Comparison of ENCODE assay signal across 18 mouse cellular contexts in genomic region chr2:181727659-181728262, GRCm38 (mm10). TPM values are rescaled to one million over a fixed set of nuclear protein-coding genes. Genes with fewer than 3 reads are reported as not detected.
DNase-seq lines count a peak whose midpoint lies in the region; ATAC-seq lines count a peak whose summit lies in the region.
"Had no signal": no experiment of that assay in that cellular context is flagged by ENCODE, and none has a peak within 500 bp of the region (broad histone marks: within the 10 kb centered on the region; RNA-seq: fewer than 3 reads in every experiment).

No protein-coding gene starts in this region.

- no peaks in the 10 kb centered on the region for H3K36me3 ChIP-seq in limb, embryonic 13.5 days
- no peaks in the 10 kb centered on the region for H3K36me3 ChIP-seq in limb, embryonic 10.5 days
- no peaks in the 10 kb centered on the region for H3K36me3 ChIP-seq in forebrain, embryonic 12.5 days (replicated peaks)
- peaks cover 51% of the 10 kb centered on the region for H3K36me3 ChIP-seq in hindbrain, embryonic 13.5 days
- H3K36me3 ChIP-seq in midbrain, embryonic 15.5 days (replicated peaks), result no peaks in the 10 kb centered on the region; the same call in 1 of the 2 replicates
- H3K36me3 ChIP-seq: G1E; kidney, embryonic 15.5 days; limb, embryonic 12.5 days had no signal

- H3K9me3 ChIP-seq in limb, embryonic 13.5 days, result no peaks in the 10 kb centered on the region
- H3K9me3 ChIP-seq in limb, embryonic 10.5 days (replicated peaks), result no peaks in the 10 kb centered on the region
- H3K9me3 ChIP-seq in forebrain, embryonic 12.5 days, result no peaks in the 10 kb centered on the region
- no peaks in the 10 kb centered on the region for H3K9me3 ChIP-seq in hindbrain, embryonic 13.5 days
- no peaks in the 10 kb centered on the region for H3K9me3 ChIP-seq in midbrain, embryonic 15.5 days
- H3K9me3 ChIP-seq: G1E; kidney, embryonic 15.5 days; limb, embryonic 12.5 days had no signal

- peaks cover 7% of the 10 kb centered on the region for H3K4me1 ChIP-seq in limb, embryonic 13.5 days
- H3K4me1 ChIP-seq in limb, embryonic 10.5 days, result 0 out of 2 replicates have a peak, but pooled peaks cover 2% of the 10 kb centered on the region
- H3K4me1 ChIP-seq in forebrain, embryonic 12.5 days, result peaks cover 12% of the 10 kb centered on the region
- H3K4me1 ChIP-seq in hindbrain, embryonic 13.5 days (replicated peaks), result peaks cover 13% of the 10 kb centered on the region
- no peaks in the 10 kb centered on the region; the same call in 1 of the 2 replicates for H3K4me1 ChIP-seq in midbrain, embryonic 15.5 days
- H3K4me1 ChIP-seq: kidney, embryonic 15.5 days had no signal

- no peak overlapping the region for H3K4me2 ChIP-seq in limb, embryonic 13.5 days (replicated peaks)
- H3K4me2 ChIP-seq in forebrain, embryonic 12.5 days, result no peak overlapping the region
- H3K4me2 ChIP-seq in hindbrain, embryonic 13.5 days, result no peak overlapping the region
- no peak overlapping the region for H3K4me2 ChIP-seq in midbrain, embryonic 15.5 days
- H3K4me2 ChIP-seq: kidney, embryonic 15.5 days; limb, embryonic 12.5 days had no signal

- 42% methylated on average over 9 of the region's 9 CpGs for whole genome bisulfite sequencing in limb, embryonic 13.5 days
- WGBS in limb, embryonic 10.5 days, result 61% methylated on average over 9 of the region's 9 CpGs
- 38% methylated on average over 9 of the region's 9 CpGs for WGBS in forebrain, embryonic 12.5 days
- 44% methylated on average over 9 of the region's 9 CpGs for WGBS in hindbrain, embryonic 13.5 days
- 29% methylated on average over 9 of the region's 9 CpGs for WGBS in midbrain, embryonic 15.5 days

- H3K27me3 ChIP-seq in limb, embryonic 13.5 days, result no peaks in the 10 kb centered on the region
- no peaks in the 10 kb centered on the region for H3K27me3 ChIP-seq in limb, embryonic 10.5 days (ENCODE audit: low read depth, poor library complexity, severe bottlenecking)
- H3K27me3 ChIP-seq in forebrain, embryonic 12.5 days, result no peaks in the 10 kb centered on the region
- H3K27me3 ChIP-seq in hindbrain, embryonic 13.5 days, result no peaks in the 10 kb centered on the region
- no peaks in the 10 kb centered on the region for H3K27me3 ChIP-seq in midbrain, embryonic 15.5 days (replicated peaks)
- H3K27me3 ChIP-seq: kidney, embryonic 15.5 days; limb, embryonic 12.5 days had no signal

- DNase-seq in limb, embryonic 10.5 days (ENCODE audit: low spot score), result no peak
- no peak for DNase-seq in lung, postnatal 36 days
- DNase-seq in gastrocnemius, postnatal 25 days, result no peak
- DNase-seq: adrenal gland, postnatal 25 days; cerebellum, adult 9-11 months; heart, adult 2 months; lung, postnatal 14 days; right cerebral cortex, postnatal 25 days had no signal

- no peak overlapping the region for H3K4me3 ChIP-seq in limb, embryonic 13.5 days
- H3K4me3 ChIP-seq in limb, embryonic 10.5 days, result no peak overlapping the region
- no peak overlapping the region for H3K4me3 ChIP-seq in forebrain, embryonic 12.5 days (replicated peaks)
- no peak overlapping the region for H3K4me3 ChIP-seq in hindbrain, embryonic 13.5 days
- H3K4me3 ChIP-seq in midbrain, embryonic 15.5 days, result no peak overlapping the region
- H3K4me3 ChIP-seq: heart, adult 2 months; kidney, embryonic 15.5 days; limb, embryonic 12.5 days had no signal

- H3K9ac ChIP-seq in limb, embryonic 13.5 days, result no peak overlapping the region
- H3K9ac ChIP-seq in forebrain, embryonic 12.5 days, result no peak overlapping the region
- H3K9ac ChIP-seq in hindbrain, embryonic 13.5 days, result no peak overlapping the region
- H3K9ac ChIP-seq in midbrain, embryonic 15.5 days, result no peak overlapping the region
- H3K9ac ChIP-seq: kidney, embryonic 15.5 days; limb, embryonic 12.5 days had no signal

- peak; percentile 80 for ATAC-seq in limb, embryonic 13.5 days (ENCODE audit: low FRiP score, low read depth)
- peak; percentile 57; the same call in 1 of the 2 replicates for ATAC-seq in forebrain, embryonic 12.5 days (ENCODE audit: low FRiP score)
- ATAC-seq in hindbrain, embryonic 13.5 days (ENCODE audit: low FRiP score), result peak; percentile 52; the same call in 1 of the 2 replicates
- ATAC-seq in midbrain, embryonic 15.5 days (replicated peaks), result peak; percentile 52; the same call in 1 of the 2 replicates

- no peak overlapping the region for H3K27ac ChIP-seq in limb, embryonic 13.5 days
- H3K27ac ChIP-seq in limb, embryonic 10.5 days, result no peak overlapping the region
- H3K27ac ChIP-seq in forebrain, embryonic 12.5 days, result peak overlapping the region; percentile 59; the same call in 1 of the 2 replicates
- no peak overlapping the region for H3K27ac ChIP-seq in hindbrain, embryonic 13.5 days
- H3K27ac ChIP-seq in midbrain, embryonic 15.5 days, result 0 out of 2 replicates have a peak overlapping the region, but pooled peaks have one; percentile 8
- H3K27ac ChIP-seq: heart, adult 2 months; kidney, embryonic 15.5 days; limb, embryonic 12.5 days had no signal

RNA-seq across cellular contexts. Expression of gene Oprl1, which starts 12.9 kb away (rescaled TPM):
- polyA plus RNA-seq in limb, embryonic 13.5 days (2015; fragmentation: Nextera tagmentation; extraction: Ambion mirVana), result 1.2 and 1.4 TPM in 2 replicates
- polyA plus RNA-seq in limb, embryonic 10.5 days (2016; fragmentation: Nextera tagmentation; extraction: Ambion mirVana), result 0.33 and 0.65 TPM in 2 replicates
- 28.4 and 29.2 TPM in 2 replicates for polyA plus RNA-seq in forebrain, embryonic 12.5 days (2016; fragmentation: Nextera tagmentation; extraction: Ambion mirVana)
- 79.2 and 83.9 TPM in 2 replicates for polyA plus RNA-seq in hindbrain, embryonic 13.5 days (2015; fragmentation: Nextera tagmentation; extraction: Ambion mirVana)
- 106 and 107 TPM in 2 replicates for polyA plus RNA-seq in midbrain, embryonic 15.5 days (2015; fragmentation: Nextera tagmentation; extraction: Ambion mirVana)
- not detected for total RNA-seq in gastrocnemius, postnatal 25 days (2021)
- total RNA-seq: G1E; heart, adult 2 months had no signal
- polyA plus RNA-seq: G1E; heart, adult 2 months had no signal

RNA-seq across cellular contexts. Expression of gene Lkaaear1, which starts 29.5 kb away (rescaled TPM):
- polyA plus RNA-seq in limb, embryonic 13.5 days (2015; fragmentation: Nextera tagmentation; extraction: Ambion mirVana), result not detected in 2 replicates
- polyA plus RNA-seq in limb, embryonic 10.5 days (2016; fragmentation: Nextera tagmentation; extraction: Ambion mirVana), result not detected in 2 replicates
- polyA plus RNA-seq in forebrain, embryonic 12.5 days (2016; fragmentation: Nextera tagmentation; extraction: Ambion mirVana), result not detected in 2 replicates
- polyA plus RNA-seq in hindbrain, embryonic 13.5 days (2015; fragmentation: Nextera tagmentation; extraction: Ambion mirVana), result not detected in 2 replicates
- not detected in 2 replicates for polyA plus RNA-seq in midbrain, embryonic 15.5 days (2015; fragmentation: Nextera tagmentation; extraction: Ambion mirVana)
- total RNA-seq in gastrocnemius, postnatal 25 days (2021), result not detected
- total RNA-seq: adrenal gland, postnatal 25 days; G1E; heart, adult 2 months had no signal
- polyA plus RNA-seq: G1E; heart, postnatal 0 days; limb, embryonic 12.5 days; liver, embryonic 16.5 days; urinary bladder, adult 2 months had no signal

RNA-seq across cellular contexts. Expression of gene Rgs19, which starts 34.0 kb away (rescaled TPM):
- polyA plus RNA-seq in limb, embryonic 13.5 days (2015; fragmentation: Nextera tagmentation; extraction: Ambion mirVana), result 79.0 and 82.0 TPM in 2 replicates
- polyA plus RNA-seq in limb, embryonic 10.5 days (2016; fragmentation: Nextera tagmentation; extraction: Ambion mirVana), result 94.3 and 96.4 TPM in 2 replicates
- polyA plus RNA-seq in forebrain, embryonic 12.5 days (2016; fragmentation: Nextera tagmentation; extraction: Ambion mirVana), result 47.5 and 47.6 TPM in 2 replicates
- 43.6 and 44.4 TPM in 2 replicates for polyA plus RNA-seq in hindbrain, embryonic 13.5 days (2015; fragmentation: Nextera tagmentation; extraction: Ambion mirVana)
- 65.4 and 67.3 TPM in 2 replicates for polyA plus RNA-seq in midbrain, embryonic 15.5 days (2015; fragmentation: Nextera tagmentation; extraction: Ambion mirVana)
- 1 to 10 TPM; 2.6 to 6.1 TPM for total RNA-seq in gastrocnemius, postnatal 25 days (2021)

RNA-seq across cellular contexts. Expression of gene Myt1, which starts 35.4 kb away (rescaled TPM):
- polyA plus RNA-seq in limb, embryonic 13.5 days (2015; fragmentation: Nextera tagmentation; extraction: Ambion mirVana), result 0.06 and 0.38 TPM in 2 replicates
- polyA plus RNA-seq in limb, embryonic 10.5 days (2016; fragmentation: Nextera tagmentation; extraction: Ambion mirVana), result 0.18 TPM in 1 of 2 replicates, not detected in the other
- 51.9 and 60.8 TPM in 2 replicates for polyA plus RNA-seq in forebrain, embryonic 12.5 days (2016; fragmentation: Nextera tagmentation; extraction: Ambion mirVana)
- polyA plus RNA-seq in hindbrain, embryonic 13.5 days (2015; fragmentation: Nextera tagmentation; extraction: Ambion mirVana), result 35.0 and 36.2 TPM in 2 replicates
- polyA plus RNA-seq in midbrain, embryonic 15.5 days (2015; fragmentation: Nextera tagmentation; extraction: Ambion mirVana), result 22.0 and 24.6 TPM in 2 replicates
- not detected for total RNA-seq in gastrocnemius, postnatal 25 days (2021)
- total RNA-seq: heart, adult 2 months had no signal
- polyA plus RNA-seq: G1E; heart, postnatal 0 days; liver, embryonic 16.5 days had no signal

RNA-seq across cellular contexts. Expression of gene Tcea2, which starts 47.7 kb away (rescaled TPM):
- 33.3 and 34.3 TPM in 2 replicates for polyA plus RNA-seq in limb, embryonic 13.5 days (2015; fragmentation: Nextera tagmentation; extraction: Ambion mirVana)
- polyA plus RNA-seq in limb, embryonic 10.5 days (2016; fragmentation: Nextera tagmentation; extraction: Ambion mirVana), result 16.5 and 25.8 TPM in 2 replicates
- polyA plus RNA-seq in forebrain, embryonic 12.5 days (2016; fragmentation: Nextera tagmentation; extraction: Ambion mirVana), result 23.2 and 28.2 TPM in 2 replicates
- 36.0 and 42.4 TPM in 2 replicates for polyA plus RNA-seq in hindbrain, embryonic 13.5 days (2015; fragmentation: Nextera tagmentation; extraction: Ambion mirVana)
- polyA plus RNA-seq in midbrain, embryonic 15.5 days (2015; fragmentation: Nextera tagmentation; extraction: Ambion mirVana), result 52.2 and 54.5 TPM in 2 replicates
- total RNA-seq in gastrocnemius, postnatal 25 days (2021), result 1 to 10 TPM; 6.0 to 7.2 TPM

Comparison
In these comparisons a context has a peak if more than half of its experiments do, and no peak if none do; other contexts are left out.
1. H3K27ac ChIP-seq: peak in forebrain, embryonic 12.5 days (single experiment) and midbrain, embryonic 15.5 days (single experiment); none in limb, embryonic 13.5 days (single experiment), limb, embryonic 10.5 days (single experiment) and hindbrain, embryonic 13.5 days (single experiment).
2. RNA of gene Oprl1, which starts 12.9 kb away (polyA plus RNA-seq): 106 to 107 TPM in midbrain, embryonic 15.5 days, 79.2 to 83.9 TPM in hindbrain, embryonic 13.5 days and 28.4 to 29.2 TPM in forebrain, embryonic 12.5 days; 1.2 to 1.4 TPM in limb, embryonic 13.5 days and 0.33 to 0.65 TPM in limb, embryonic 10.5 days; every median in the first group is over 10 times any median in the second.
3. Peak in every context shown above with its lines, with median percentiles within 50 percentile points of each other: ATAC-seq.